Mouse (Mus musculus) heart, embryonic 13.5 days (tissue): ENCODE results near the gene Arsa. TPM values are rescaled to one million over a fixed set of nuclear protein-coding genes. Genes with fewer than 3 reads are reported as not detected.

Source experiments
- ATAC-seq: fragments of 200-750 bp; cut with Nextera tagmentation; 2 replicates; pipeline ENCODE4 v1.8.0; 2017; ENCODE audit warnings: moderate TSS enrichment; ENCODE audit not compliant: insufficient number of reproducible peaks, low FRiP score, low TSS enrichment; ENCODE audit errors: extremely low read depth
- H3K27ac ChIP-seq: fragments of 300-500 bp; sonication (generic); replicated peaks from 2 replicates; pipeline ENCODE4 v1.5.1; 2015; ENCODE audit warnings: moderate library complexity, mild to moderate bottlenecking, inconsistent platforms
- H3K27me3 ChIP-seq: fragments of 300-500 bp; sonication (generic); replicated peaks from 2 replicates; pipeline ENCODE4 v1.6.1; 2015; ENCODE audit warnings: mild to moderate bottlenecking, inconsistent platforms
- H3K36me3 ChIP-seq: fragments of 300-500 bp; sonication (generic); 2 replicates; pipeline ENCODE4 v1.6.1; 2015; ENCODE audit warnings: mild to moderate bottlenecking, inconsistent platforms
- H3K4me1 ChIP-seq: fragments of 300-500 bp; sonication (generic); 2 replicates; pipeline ENCODE4 v1.6.1; 2015; ENCODE audit warnings: inconsistent platforms
- H3K4me2 ChIP-seq: fragments of 300-500 bp; sonication (generic); 2 replicates; pipeline ENCODE4 v1.6.1; 2015; ENCODE audit warnings: inconsistent platforms, mild to moderate bottlenecking, moderate library complexity
- H3K4me3 ChIP-seq: fragments of 300-500 bp; sonication (generic); 2 replicates; pipeline ENCODE4 v1.5.1; 2015; ENCODE audit warnings: moderate library complexity, mild to moderate bottlenecking, inconsistent platforms
- H3K9ac ChIP-seq: fragments of 300-500 bp; sonication (generic); 2 replicates; pipeline ENCODE4 v1.6.1; 2015; ENCODE audit warnings: inconsistent platforms, mild to moderate bottlenecking, moderate library complexity
- H3K9me3 ChIP-seq: fragments of 300-500 bp; sonication (generic); 2 replicates; pipeline ENCODE4 v1.6.1; 2016; ENCODE audit warnings: inconsistent platforms
- WGBS: fragments of 180-500 bp; shearing (Covaris S2); methylation state at CpG from one replicate; pipeline ENCODE4 v1.1.7; 2015; ENCODE audit warnings: mixed read lengths; 5-methylcytosine and 5-hydroxymethylcytosine counted together
- polyA plus RNA-seq: library from polyadenylated mRNA; unstranded; fragments of >200 nt; fragmentation: Nextera tagmentation; extraction: Ambion mirVana; gene quantifications from 2 replicates; pipeline ENCODE4 v1.2.1, GENCODE M21; 2015

Gene Arsa
- polyA plus RNA-seq, 1 experiment from 2014 or later: 15.1 TPM

DNA sequence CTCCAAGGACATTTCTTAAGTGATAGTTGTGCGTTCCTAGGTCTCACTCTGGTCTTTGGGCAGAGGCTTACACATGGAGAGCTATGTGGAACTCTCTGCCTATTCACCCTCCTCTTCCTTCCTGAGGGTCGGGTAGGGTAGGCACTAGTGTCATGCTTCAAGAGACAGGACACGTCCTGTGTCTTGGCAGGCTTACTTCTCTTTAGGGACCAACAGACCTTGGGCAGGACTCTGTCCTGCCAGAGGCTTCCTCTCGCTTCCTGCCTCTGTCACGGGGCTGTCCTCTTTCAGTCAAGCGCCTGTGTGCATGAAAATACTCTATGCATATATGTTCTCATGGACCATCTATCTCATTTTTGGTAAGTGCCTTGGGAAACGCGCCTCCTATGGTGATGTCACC, 30.5 kb upstream of the Arsa start:
- H3K9ac ChIP-seq: no peak overlapping the region
- H3K4me1 ChIP-seq: no peaks in the 10 kb centered on the region
- no peak overlapping the region for H3K4me3 ChIP-seq
- no peak for ATAC-seq
- no peak overlapping the region for H3K27ac ChIP-seq
- H3K27me3 ChIP-seq: 0 out of 2 replicates have a peak, but pooled peaks cover 5% of the 10 kb centered on the region
- peaks cover 36% of the 10 kb centered on the region for H3K36me3 ChIP-seq
- 75% methylated on average over 8 of the region's 8 CpGs for WGBS
- H3K9me3 ChIP-seq: no peaks in the 10 kb centered on the region; the same call in 1 of the 2 replicates
- no peak overlapping the region for H3K4me2 ChIP-seq

DNA sequence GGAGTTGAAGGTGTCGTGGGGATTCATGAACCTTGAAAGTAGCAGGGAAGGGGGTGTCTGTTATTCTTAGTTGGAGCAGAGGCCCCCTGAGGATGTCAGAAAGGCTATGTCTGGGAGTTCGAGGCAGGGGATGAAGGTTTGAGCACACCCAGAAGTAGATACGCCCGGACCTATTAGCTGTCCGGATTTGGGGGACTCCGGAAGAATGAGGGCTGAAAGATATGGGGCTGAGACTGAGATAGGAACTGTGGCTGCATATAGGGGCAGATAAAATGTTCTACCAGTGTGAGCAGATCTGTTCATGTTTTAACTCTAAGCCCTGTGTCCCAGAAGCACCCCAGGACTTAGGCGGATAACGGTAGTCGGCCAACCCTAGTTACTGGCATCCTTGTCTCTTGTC, 27.6 kb upstream of the Arsa start:
- no peak for ATAC-seq
- H3K9ac ChIP-seq: no peak overlapping the region
- H3K4me2 ChIP-seq: no peak overlapping the region
- WGBS: 86% methylated on average over 9 of the region's 9 CpGs
- no peak overlapping the region for H3K27ac ChIP-seq
- H3K4me3 ChIP-seq: no peak overlapping the region
- H3K9me3 ChIP-seq: no peaks in the 10 kb centered on the region; the same call in 1 of the 2 replicates
- peaks cover 32% of the 10 kb centered on the region for H3K27me3 ChIP-seq
- peaks cover 42% of the 10 kb centered on the region for H3K36me3 ChIP-seq
- H3K4me1 ChIP-seq: peaks cover 6% of the 10 kb centered on the region

DNA sequence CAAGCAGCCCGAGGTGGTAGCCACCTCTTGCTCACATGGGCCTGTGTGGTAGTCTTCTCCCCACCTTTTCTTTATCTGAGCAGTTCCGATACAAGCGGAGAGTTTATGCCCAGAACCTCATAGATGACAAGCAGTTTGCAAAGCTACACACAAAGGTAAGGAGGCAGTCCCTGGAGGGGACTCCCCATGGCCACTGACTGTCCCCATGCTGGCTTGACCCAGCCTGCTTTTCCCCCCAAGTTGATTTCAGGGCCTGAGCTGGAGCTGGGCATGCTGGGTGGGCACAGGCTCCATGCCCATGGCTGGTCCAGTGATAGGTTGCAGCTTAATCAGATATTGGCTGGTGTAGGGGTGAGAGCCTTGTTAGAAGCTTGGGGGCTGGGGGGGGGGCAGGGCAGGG, 24.1 kb upstream of the Arsa start:
- no peak overlapping the region for H3K27ac ChIP-seq
- peaks cover 32% of the 10 kb centered on the region for H3K36me3 ChIP-seq
- H3K9me3 ChIP-seq: no peaks in the 10 kb centered on the region
- no peak overlapping the region for H3K4me3 ChIP-seq
- 79% methylated on average over 3 of the region's 3 CpGs for WGBS
- H3K4me2 ChIP-seq: peak overlapping the region; percentile 90; the same call in 1 of the 2 replicates
- H3K9ac ChIP-seq: no peak overlapping the region
- peaks cover 61% of the 10 kb centered on the region for H3K27me3 ChIP-seq
- ATAC-seq: no peak
- H3K4me1 ChIP-seq: peaks cover 26% of the 10 kb centered on the region

DNA sequence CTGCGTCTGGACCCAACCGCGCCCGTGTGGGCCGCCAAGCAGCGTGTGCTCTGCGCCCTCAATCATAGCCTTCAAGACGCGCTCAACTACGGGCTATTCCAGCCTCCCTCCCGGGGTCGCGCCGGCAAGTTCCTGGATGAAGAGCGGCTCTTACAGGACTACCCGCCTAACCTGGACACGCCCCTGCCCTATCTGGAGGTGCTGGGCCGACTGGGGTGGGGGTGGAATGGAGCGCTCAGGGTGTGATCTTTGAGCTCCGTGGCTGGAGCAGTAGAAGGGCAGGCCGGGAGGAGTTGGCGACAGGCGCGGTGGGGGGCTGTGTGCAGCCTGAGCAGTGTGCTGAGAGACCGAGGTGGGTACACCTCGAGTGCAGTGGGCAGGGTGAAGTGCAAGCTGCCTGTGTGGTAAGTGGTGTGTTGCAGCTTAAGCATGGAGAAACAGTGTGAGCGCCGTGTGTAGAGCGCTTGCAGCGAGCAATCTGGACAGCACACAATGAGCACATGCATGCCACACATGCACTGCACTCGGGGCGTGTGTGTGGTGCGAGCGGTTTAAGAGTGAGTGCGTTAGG, 23.1 kb upstream of the Arsa start:
- Histone ChIP-seq H3K4me3 (peak overlapping the region; percentile 64), H3K9ac (peak overlapping the region; percentile 89), H3K36me3 (peaks cover 28% of the 10 kb centered on the region), H3K27ac (no peak overlapping the region), H3K27me3 (peaks cover 67% of the 10 kb centered on the region), H3K4me1 (peaks cover 26% of the 10 kb centered on the region), H3K9me3 (no peaks in the 10 kb centered on the region), H3K4me2 (peak overlapping the region; percentile 90)
- no peak for ATAC-seq
- WGBS: 2% methylated on average over 32 of the region's 35 CpGs

DNA sequence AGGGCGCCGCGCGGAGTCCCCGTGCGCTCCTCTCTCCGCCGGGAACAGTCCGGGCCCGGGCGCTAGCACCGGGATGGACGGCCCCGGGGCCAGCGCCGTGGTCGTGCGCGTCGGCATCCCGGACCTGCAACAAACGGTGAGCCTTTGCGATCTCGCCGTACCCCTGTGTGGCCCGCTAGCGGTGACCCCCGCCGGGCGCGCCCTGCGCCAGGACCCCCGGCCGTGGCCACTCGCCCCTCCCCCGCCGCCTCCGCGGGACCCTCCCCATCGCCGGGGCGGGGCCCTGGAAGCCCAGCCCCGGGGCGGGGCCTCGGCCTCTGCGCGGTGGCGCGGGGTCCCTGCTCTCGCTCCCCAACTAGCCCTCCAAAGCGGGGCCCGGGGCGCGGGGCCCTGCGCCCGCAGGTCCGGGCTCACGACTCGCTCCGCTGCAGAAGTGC, 22.6 kb upstream of the Arsa start:
- H3K4me1 ChIP-seq: peaks cover 26% of the 10 kb centered on the region
- peaks cover 27% of the 10 kb centered on the region for H3K36me3 ChIP-seq
- H3K4me2 ChIP-seq: peak overlapping the region; percentile 90
- peak overlapping the region; percentile 85 for H3K27ac ChIP-seq
- WGBS: 1% methylated on average over 45 of the region's 60 CpGs
- H3K9ac ChIP-seq: peak overlapping the region; percentile 89
- peak overlapping the region; percentile 64 for H3K4me3 ChIP-seq
- H3K9me3 ChIP-seq: no peaks in the 10 kb centered on the region
- H3K27me3 ChIP-seq: peaks cover 67% of the 10 kb centered on the region
- no peak for ATAC-seq

DNA sequence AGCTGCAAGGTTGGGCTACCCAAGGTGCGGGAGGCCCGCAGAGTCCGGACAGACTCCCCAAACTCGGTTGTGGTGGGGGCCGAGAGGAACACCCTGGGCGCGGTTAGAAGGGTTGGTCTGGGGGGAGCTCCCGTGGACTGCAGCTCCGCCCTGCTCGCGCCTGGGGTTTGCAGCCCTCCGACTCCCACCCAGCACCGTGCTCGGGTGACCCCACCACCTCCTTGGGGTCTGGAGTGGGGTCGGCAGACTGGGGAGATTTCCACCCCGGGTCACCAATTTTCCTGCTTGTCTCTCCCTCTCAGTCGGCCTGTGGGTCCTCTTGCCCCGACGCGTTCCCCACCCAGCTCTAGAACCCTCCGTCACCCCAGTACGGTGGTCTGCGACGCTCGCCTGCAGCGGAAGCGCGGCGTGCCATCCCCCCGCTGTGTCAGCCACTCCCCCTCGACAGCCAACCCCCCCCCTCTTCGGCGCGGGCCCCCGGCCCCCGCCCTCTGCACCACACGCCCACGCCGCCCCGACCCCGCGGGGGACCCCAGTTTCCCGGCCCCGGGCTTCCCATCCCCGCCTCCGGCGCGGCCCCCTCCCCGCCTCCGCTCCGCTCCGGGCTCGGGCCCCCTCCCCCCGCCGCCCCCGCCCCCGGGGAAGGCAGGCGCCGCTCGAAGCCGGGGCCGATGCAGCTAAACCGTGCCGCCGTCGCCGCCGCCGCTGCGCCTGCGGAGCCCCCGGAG, 21.9 kb upstream of the Arsa start, which contains the start of gene Shank3:
Shank3 (plus strand) TSS at position 663 of the 728 bp plus-strand sequence.
- peaks cover 67% of the 10 kb centered on the region for H3K27me3 ChIP-seq
- H3K4me1 ChIP-seq: peaks cover 26% of the 10 kb centered on the region
- peak within 1 kb of the TSS; percentile 90 for H3K4me2 ChIP-seq
- under 1% methylated on average over 39 of the region's 72 CpGs for WGBS
- no peaks in the 10 kb centered on the region for H3K9me3 ChIP-seq
- peak within 1 kb of the TSS; percentile 64 for H3K4me3 ChIP-seq
- peaks cover 21% of the 10 kb centered on the region for H3K36me3 ChIP-seq
- H3K9ac ChIP-seq: peak within 1 kb of the TSS; percentile 89
- 0 out of 2 replicates have a peak, but pooled peaks have one; percentile 9 for ATAC-seq
- H3K27ac ChIP-seq: peak within 1 kb of the TSS; percentile 85

DNA sequence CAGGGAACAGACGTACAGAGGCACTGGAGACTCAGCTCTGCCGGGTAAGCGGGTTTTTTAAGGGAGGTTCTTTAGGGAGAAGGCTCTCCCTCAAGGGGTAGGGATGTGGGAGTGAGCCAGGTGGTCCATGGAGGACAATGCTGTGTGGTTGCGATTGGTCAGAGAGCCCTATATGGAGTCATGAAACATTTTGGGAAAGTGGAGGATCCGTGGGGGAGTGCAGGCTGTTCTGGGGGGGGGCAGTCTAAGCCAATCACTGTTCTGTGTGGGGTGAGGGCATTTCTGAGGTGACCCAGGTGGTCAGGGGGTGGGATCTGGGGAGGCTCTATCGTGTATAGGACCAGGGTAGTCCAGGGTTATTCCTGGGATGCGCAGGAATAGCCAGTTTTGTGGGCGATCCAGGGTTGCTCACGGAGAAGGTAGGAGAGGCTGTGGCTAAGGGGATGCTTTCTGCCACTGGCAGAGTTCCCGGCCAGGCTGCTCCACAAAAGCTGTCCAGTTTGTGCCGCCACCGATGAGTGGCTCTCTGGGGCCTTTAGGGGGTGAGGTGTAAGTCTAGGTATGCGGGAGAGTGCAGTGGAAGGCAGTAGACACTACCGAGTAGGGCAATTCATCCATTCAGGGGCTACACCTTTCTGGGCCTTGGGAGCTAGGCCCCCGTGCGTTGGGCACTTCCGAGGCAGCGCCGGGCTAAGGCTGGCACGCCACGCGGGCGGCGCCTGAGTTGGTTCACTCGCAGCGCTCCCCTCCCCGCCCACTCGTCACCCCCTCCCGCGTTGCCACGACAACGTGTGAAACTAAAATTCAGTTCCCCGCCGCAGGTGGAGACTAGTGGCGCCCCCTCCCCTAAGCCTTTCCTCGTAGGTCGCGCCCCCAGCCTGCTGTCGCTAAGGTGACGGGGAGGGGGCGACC, 21.1 kb upstream of the Arsa start:
- ATAC-seq: no peak
- H3K9ac ChIP-seq: peak overlapping the region; percentile 89
- H3K4me1 ChIP-seq: peaks cover 26% of the 10 kb centered on the region
- peak overlapping the region; percentile 64 for H3K4me3 ChIP-seq
- peak overlapping the region; percentile 85 for H3K27ac ChIP-seq
- peaks cover 12% of the 10 kb centered on the region for H3K36me3 ChIP-seq
- H3K4me2 ChIP-seq: peak overlapping the region; percentile 90
- 2% methylated on average over 41 of the region's 41 CpGs for WGBS
- H3K27me3 ChIP-seq: peaks cover 62% of the 10 kb centered on the region
- no peaks in the 10 kb centered on the region for H3K9me3 ChIP-seq

DNA sequence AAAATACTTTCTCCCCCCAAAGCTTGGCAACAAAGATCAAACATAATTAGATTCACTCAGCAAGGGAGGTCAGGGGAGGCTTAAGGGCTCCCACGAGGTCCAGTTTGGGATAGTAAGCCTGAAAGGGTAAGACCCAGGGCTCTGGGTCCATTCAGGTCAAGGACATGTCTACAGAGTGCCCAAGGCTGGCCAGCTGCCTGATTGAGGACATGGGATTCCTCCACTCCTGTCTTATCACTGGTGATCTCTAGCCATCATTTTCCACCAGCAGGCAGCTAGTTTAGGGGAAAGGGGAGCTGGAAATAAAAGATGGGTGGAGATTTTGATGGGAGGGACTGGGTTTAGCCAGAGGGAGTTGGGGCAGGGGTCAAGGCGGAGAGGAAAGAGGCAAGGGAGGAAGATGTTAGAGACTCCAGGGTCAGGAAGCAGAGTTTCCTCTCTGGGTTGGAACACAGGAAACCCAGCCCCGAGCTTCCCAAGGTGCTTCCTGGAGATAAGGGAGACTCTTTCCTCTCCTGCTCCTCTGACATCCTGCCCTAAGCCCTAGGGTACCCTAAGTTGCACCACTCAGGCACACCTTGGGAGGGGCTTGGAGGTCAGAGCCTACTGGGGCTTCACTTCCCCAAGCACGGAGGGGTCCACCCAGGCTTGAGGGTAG, 20.3 kb upstream of the Arsa start:
- H3K27me3 ChIP-seq: peaks cover 61% of the 10 kb centered on the region
- peak overlapping the region; percentile 90; the same call in 1 of the 2 replicates for H3K4me2 ChIP-seq
- H3K36me3 ChIP-seq: peaks cover 7% of the 10 kb centered on the region; the same call in 1 of the 2 replicates
- H3K27ac ChIP-seq: peak overlapping the region; percentile 85
- peak; percentile 56; the same call in 1 of the 2 replicates for ATAC-seq
- H3K9me3 ChIP-seq: no peaks in the 10 kb centered on the region
- H3K9ac ChIP-seq: peak overlapping the region; percentile 89
- 16% methylated on average over 4 of the region's 4 CpGs for WGBS
- peak overlapping the region; percentile 64 for H3K4me3 ChIP-seq
- H3K4me1 ChIP-seq: peaks cover 26% of the 10 kb centered on the region

DNA sequence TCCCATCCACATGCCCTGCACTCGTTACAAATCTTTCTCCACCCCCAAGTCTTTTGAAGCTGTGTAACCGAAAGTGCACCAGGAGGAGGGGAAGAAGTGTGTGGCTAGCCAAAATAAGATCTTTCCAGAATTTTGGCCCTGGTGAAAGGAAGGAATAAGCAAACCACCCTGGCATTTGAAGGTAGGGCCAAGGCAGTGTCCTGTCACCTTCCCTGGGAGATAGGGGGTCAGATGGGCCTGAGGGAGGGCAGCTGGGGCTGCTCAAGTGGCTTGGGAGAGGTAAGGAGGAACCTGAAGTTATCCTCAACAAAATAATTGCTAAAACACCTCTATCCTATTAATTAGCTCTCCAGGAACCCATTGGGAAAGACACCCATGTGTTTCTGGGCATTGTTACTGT, 19.6 kb upstream of the Arsa start:
- 33% methylated on average over 2 of the region's 2 CpGs for WGBS
- H3K4me1 ChIP-seq: peaks cover 26% of the 10 kb centered on the region
- H3K9ac ChIP-seq: no peak overlapping the region
- H3K27ac ChIP-seq: peak overlapping the region; percentile 63
- no peak for ATAC-seq
- H3K9me3 ChIP-seq: 0 out of 2 replicates have a peak, but pooled peaks cover 3% of the 10 kb centered on the region
- H3K4me2 ChIP-seq: no peak overlapping the region
- H3K27me3 ChIP-seq: peaks cover 55% of the 10 kb centered on the region
- H3K4me3 ChIP-seq: no peak overlapping the region
- peaks cover 5% of the 10 kb centered on the region; the same call in 1 of the 2 replicates for H3K36me3 ChIP-seq

DNA sequence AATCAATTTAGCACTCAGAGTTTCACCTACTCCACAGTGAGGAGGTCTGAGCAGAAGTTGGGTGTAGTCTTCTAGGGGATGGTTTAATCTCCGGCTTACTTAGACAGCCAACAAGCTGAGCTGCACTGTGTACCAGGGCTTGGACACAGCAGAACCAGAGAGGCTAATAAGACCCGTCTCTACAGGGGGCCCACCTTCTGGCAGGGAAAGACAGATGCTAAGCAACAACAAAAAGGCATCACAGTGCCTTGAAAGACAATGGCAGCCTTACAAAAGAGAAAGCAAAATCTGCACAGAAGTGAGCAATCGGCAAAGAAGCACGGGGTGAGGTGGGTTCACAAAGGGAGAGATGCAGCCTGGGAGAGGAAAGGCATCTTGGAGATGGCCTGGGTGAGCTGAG, 18.9 kb upstream of the Arsa start:
- H3K4me2 ChIP-seq: no peak overlapping the region

More for the DNA sequence above, 18.9 kb upstream of the Arsa start:
- Histone ChIP-seq H3K9me3 (0 out of 2 replicates have a peak, but pooled peaks cover 3% of the 10 kb centered on the region), H3K36me3 (no peaks in the 10 kb centered on the region), H3K27me3 (peaks cover 48% of the 10 kb centered on the region), H3K27ac (no peak overlapping the region), H3K4me1 (peaks cover 26% of the 10 kb centered on the region), H3K4me3 (no peak overlapping the region), H3K9ac (0 out of 2 replicates have a peak overlapping the region, but pooled peaks have one; percentile 28)
- no peak for ATAC-seq
- WGBS: 69% methylated on average over 4 of the region's 4 CpGs
